Mouse (Mus musculus): ENCODE measurements at regions not wholly inside any gene's neighbourhood (a gene's known extent, or its start where the extent isn't known, plus 50 kb on each side); places are given as distances from the start of the nearest gene placed in this dataset.

- no peak for TF ChIP-seq JUN (IDR thresholded peaks at IDR 0.05; ENCODE audit: insufficient read depth, low read depth, low read length)
Measured at GRCm38 (mm10) chr15:60089921-60090320, 73.5 kb upstream of the 4933412E24Rik start (continued).

GRCm38 (mm10) chr15:60088964-60089899 is 72.8 kb upstream of the 4933412E24Rik start:
- Histone ChIP-seq H3K27me3 (replicated peaks) (no peaks in the 10 kb centered on the region), H3K27ac (ENCODE audit: insufficient read depth, low read depth) (no peak overlapping the region), H3K4me1 (ENCODE audit: control insufficient read depth in 1 of 2, insufficient read depth in 2 of 2) (no peaks in the 10 kb centered on the region), H3K9ac (ENCODE audit: insufficient read depth, low read depth) (no peak overlapping the region), H3K4me2 (ENCODE audit: insufficient read depth, low read depth, poor library complexity, severe bottlenecking) (no peak overlapping the region), H3K36me3 (replicated peaks in 1 of 2; ENCODE audit: control insufficient read depth in 1 of 2, insufficient read depth in 1 of 2, low read length in 1 of 2) (no peaks in the 10 kb centered on the region), H3K4me3 (replicated peaks in 1 of 3; ENCODE audit: low read depth in 2 of 3, low read length in 2 of 3, poor library complexity in 1 of 3) (no peak overlapping the region), H3K9me3 (replicated peaks; ENCODE audit: low read length) (no peaks in the 10 kb centered on the region), H3K79me2 (replicated peaks; ENCODE audit: control insufficient read depth, extremely low read depth, insufficient read depth, poor library complexity, severe bottlenecking) (no peaks in the 10 kb centered on the region)
- dilution Hi-C loops (cut with MboI; ENCODE audit: extremely low pct_ligation_motif_present, extremely low pct_unique_long_range_greater_than_20kb, low sequenced_read_pairs), result no loop called here
- DNase-seq (ENCODE audit: extremely low read depth), result no peak
- TF ChIP-seq BHLHE40 (IDR thresholded peaks at IDR 0.05; ENCODE audit: low read depth, low read length) (no peak), ZMIZ1 (IDR thresholded peaks at IDR 0.05; ENCODE audit: low read depth, low read length) (no peak), UBTF (IDR thresholded peaks at IDR 0.05; ENCODE audit: low read depth, low read length) (no peak), CHD1 (IDR thresholded peaks at IDR 0.05; ENCODE audit: low read depth, low read length) (no peak), MAFK (IDR thresholded peaks at IDR 0.05; ENCODE audit: insufficient replicate concordance, low read length) (no peak), MYC (IDR thresholded peaks at IDR 0.05; ENCODE audit: low read depth, low read length) (no peak), JUN (IDR thresholded peaks at IDR 0.05; ENCODE audit: insufficient read depth, low read depth, low read length) (no peak), NRF1 (IDR thresholded peaks at IDR 0.05; ENCODE audit: low read depth, low read length) (no peak), IRF4 (IDR thresholded peaks at IDR 0.05; ENCODE audit: low read depth, low read length) (no peak), USF1 (IDR thresholded peaks at IDR 0.05; ENCODE audit: low read depth, low read length) (no peak), MXI1 (IDR thresholded peaks at IDR 0.05; ENCODE audit: low read depth, low read length) (no peak), CHD2 (IDR thresholded peaks at IDR 0.05; ENCODE audit: low read length) (no peak)
- in situ Hi-C loops (cut with MboI; ENCODE audit: low pct_ligation_motif_present, low pct_unique_long_range_greater_than_20kb, low sequenced_read_pairs), result no loop called here
